Mouse (Mus musculus) thymus, adult 2 months (tissue): ENCODE data around the gene Slc27a1.

Source experiments
- CTCF ChIP-seq: fragments of 200-500 bp; IDR thresholded peaks from 2 replicates; pipeline ENCODE4 v1.5.1; 2012; ENCODE audit warnings: mild to moderate bottlenecking, control low read depth, low read length, moderate library complexity, borderline replicate concordance; ENCODE audit not compliant: control insufficient read depth, poor library complexity, insufficient read depth; ENCODE audit errors: extremely low read depth
- POLR2A ChIP-seq: fragments of 200-500 bp; IDR thresholded peaks from 2 replicates; pipeline ENCODE4 v1.6.1; 2012; ENCODE audit warnings: mild to moderate bottlenecking, low read length, control low read depth, moderate library complexity; ENCODE audit not compliant: control insufficient read depth, poor library complexity, insufficient read depth; ENCODE audit errors: extremely low read depth

DNA sequence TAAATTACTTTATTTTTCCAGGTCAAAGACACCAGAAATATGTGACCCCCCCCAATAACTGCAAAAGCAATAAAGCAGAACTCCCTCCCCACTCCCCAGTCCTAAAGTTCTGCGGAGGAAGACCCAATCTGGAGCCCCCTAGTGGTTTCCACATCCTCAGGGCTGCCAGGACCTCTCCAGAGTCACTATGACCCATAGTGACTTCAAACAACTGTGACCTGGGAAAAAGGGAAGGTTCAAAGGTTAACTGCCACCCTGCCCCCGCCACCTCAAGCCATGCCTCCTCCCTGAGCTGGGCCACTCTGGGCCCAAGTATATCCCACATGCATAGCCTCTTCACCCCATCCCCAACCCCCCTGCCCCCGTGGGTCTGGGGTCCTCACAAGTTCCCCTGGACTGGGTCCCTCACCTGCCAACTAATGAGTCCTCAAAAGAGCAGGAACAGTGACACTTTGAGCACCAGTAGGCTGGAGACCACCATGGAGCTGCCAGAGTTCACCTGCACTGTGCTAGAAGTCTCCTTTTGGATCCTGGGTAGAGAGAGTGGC lies 34.3 kb upstream of the Slc27a1 start:
- no peak for TF ChIP-seq CTCF
- no peak for TF ChIP-seq POLR2A
